Mouse (Mus musculus) brain, embryonic 18.5 days (tissue): ENCODE data around the gene Slc5a7.

Experiments used
- DNase-seq: peaks from one replicate; pipeline ENCODE4 v3.0.0-alpha.2; 2012; ENCODE audit warnings: low read depth, low spot score

Gene Slc5a7

DNA sequence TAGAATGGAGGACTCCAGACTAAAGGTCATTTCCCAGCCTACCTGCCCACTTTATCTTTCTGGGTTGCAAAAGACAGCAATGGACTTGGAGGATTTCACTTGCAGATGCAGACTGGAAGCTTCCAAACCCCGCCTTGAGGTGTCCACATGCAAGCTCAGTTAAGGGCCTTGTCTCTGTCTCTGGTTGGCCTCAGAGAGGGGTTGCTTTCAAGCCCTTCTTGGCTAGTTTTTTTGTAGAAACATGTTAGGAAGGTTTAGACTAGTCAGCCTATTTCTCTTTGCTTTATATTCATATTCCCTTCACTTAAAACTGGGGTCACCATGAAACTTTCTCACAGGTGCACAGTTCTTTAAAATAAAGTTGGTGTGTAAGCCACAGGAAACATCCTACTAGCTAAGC lies at the start of gene Slc5a7:
Slc5a7 (minus strand) TSS at position 101 of the 400 bp plus-strand sequence.
- no peak for DNase-seq

DNA sequence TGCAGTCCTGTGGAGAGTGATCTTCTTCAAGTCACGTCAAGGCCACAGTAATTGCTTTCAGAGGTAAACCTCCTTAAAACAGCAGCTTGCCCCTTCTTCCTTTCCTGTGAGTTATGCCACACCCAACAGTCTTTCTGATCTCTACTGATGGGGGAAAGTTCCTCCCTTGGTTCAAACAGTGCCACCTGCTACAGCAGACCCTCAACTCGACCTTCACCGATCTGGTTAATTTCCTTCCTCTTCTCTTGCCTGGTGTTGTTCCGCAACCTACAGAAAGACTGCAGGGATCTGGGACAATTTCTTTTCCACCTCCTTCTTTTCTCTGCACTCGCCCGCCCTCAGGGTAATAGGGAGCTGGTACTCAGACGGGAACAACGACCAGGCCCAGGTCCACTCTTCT lies 48.8 kb upstream of the Slc5a7 start:
- no peak for DNase-seq

DNA sequence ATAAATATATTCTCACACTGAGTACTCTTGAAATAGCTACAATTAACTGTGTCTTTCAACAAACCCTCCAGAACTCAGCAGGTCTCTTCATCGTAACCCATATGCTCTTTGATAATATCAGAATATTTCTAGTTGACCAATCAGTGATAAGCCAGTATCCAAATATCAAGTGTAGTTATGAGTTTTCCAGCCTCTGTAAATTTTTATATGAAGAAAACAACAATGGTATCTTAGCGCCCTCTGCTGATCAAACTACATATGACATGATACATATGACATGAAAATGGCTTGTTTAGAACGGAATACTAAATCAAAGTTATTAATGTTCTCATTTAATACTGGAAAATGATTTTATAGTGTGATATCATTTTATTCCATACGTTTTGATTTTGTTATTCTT lies 44.6 kb upstream of the Slc5a7 start:
- no peak for DNase-seq

DNA sequence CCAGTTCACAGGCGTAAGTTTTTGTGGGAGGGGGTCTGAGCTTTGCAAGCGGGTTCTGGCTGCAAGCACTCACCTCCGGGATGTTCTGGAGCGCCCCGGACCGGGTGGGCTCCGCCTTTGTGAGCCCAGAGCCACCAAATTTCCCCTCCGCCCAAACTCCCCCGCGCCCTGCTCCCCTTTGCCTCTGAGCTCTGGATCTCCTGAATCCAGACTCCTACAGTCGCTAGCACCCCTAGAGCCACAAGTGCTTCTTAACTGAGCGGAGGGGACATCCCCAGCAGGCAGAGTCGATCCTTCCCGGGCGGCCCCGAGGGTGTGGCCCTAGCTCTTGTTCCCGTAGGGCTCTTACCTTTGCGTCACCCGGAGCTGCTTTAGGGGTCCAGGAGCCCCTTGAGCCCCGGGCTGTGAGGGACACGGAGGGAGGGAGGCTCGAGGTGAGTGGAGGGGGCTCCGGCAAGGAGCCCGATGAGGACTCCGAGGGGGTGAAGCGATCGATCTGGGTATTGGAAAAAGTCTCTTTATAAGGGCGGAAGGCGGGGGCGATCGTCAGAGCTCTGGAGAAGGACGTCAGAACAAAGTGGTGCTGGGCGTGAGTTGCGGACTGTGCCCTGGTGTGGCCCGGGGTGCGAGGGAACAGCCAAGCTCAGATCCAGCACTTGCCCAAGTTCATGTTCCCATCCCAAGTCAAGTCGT lies 456 bp downstream of the Slc5a7 start:
- no peak for DNase-seq

DNA sequence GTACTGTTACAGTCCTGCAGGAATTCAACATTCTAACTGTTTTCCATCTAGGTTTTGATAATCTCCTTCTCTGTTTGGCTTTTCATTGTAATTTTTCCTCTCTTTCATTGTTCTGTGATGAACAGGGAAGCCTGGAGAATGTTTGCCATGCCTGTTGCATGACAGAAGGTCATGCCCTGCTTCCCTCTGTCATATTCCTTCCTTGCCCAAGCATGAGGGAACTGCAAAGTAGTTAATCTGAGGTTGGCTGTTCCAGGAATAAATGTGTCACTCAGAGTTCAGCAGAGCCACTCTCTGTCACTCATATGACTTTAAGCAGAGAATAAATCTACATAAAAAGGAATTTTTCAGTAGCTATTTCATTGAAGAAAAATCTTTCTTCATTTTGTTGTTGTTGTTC lies 48.1 kb downstream of the Slc5a7 start:
- no peak for DNase-seq

DNA sequence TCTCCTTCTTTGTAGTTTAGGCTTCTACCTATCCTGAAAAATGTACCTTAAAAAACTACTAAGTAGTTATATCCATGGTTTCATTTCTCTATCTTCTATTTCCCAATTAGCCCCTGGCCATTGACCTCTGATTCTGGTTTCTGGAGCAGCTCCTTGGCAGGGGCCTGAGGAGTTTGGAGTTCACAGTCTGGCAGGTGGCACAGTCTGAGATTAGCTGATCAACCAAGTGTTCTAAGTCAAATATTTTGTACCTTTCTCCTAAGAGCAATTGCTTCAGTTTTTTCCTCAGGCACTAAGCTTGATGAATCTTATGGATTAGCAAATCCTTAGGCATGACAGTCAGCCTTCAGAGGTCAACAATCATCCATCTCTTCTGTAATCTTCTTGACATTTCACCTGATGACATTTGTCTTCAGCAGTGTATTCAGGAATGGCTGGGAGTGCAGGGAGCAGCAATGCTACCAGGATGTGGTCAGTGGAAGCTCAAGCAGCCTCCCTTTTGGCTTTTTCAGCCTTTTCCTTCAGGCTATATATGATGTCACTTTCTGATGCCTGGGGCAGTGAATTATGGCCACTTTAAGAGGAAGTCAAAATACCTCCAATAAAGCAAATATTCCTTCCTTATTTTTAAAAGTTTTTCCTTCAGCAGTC lies 55.1 kb downstream of the Slc5a7 start:
- DNase-seq: no peak

DNA sequence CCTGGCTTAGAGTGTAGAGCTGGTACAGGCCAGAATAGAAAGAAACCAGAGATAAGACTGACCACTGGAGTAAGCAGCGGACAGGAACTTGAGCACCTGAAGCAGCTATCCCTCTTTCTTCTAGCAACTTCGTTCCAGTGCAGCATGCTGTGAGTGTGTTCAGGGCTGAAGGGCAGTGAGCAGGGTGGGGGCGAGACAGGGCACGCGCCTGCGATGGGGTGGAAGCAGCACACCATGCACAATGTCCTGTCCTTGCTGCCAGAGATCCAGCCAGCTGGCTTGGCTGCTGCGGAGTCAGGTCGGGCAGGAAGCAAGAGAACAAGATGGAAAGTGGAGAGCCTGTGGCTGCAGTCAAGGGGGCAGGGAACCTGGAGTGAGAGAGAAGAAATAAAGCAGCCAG lies 59.4 kb downstream of the Slc5a7 start:
- no peak for DNase-seq
